Mouse (Mus musculus): ENCODE measurements at regions not wholly inside any gene's neighbourhood (a gene's known extent, or its start where the extent isn't known, plus 50 kb on each side); places are given as distances from the start of the nearest gene placed in this dataset.

DNA sequence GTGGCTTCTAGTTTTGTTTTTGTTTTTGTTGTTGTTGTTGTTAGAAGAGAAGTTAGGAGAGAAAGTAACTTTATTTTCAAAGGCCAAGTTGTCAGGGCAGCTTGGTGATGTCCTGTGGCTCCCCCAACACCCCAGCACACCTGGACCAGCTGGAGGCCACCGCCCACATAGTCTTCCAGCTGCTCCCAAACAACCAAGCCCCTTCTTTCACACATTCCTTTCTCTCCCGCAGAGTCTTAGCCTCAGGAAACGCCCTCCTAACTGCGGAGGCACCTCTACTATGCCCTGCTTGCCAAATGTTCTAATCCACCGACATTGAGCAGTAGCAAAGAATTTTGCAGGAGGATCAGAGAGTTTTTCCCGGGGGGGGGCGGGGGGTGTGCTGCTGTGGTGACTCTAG lies 72.3 kb downstream of the Mcfd2 start:
- TF ChIP-seq CTCF (IDR thresholded peaks at IDR 0.05): no peak
- no peak for TF ChIP-seq EP300 (IDR thresholded peaks at IDR 0.05)

All from lung, postnatal 0 days (tissue).